In genomic region chr8:124792186-124792585, GRCm38 (mm10) we compare ENCODE assay signal across 8 mouse cellular contexts. TPM values are rescaled to one million over a fixed set of nuclear protein-coding genes. Genes with fewer than 3 reads are reported as not detected.
DNase-seq lines count a peak whose midpoint lies in the region; ATAC-seq lines count a peak whose summit lies in the region.

No protein-coding gene starts in this region.

- peak overlapping the region; percentile 100 for H3K4me2 ChIP-seq in kidney, embryonic 14.5 days (replicated peaks; ENCODE audit: low read depth, low read length)
- peak overlapping the region; percentile 100 for H3K4me2 ChIP-seq in embryonic facial prominence, embryonic 14.5 days (ENCODE audit: low read depth, low read length)
- H3K4me2 ChIP-seq in midbrain, embryonic 12.5 days (replicated peaks) = peak overlapping the region; percentile 96

- H3K9ac ChIP-seq in kidney, embryonic 14.5 days (ENCODE audit: low read depth, low read length) = no peak overlapping the region
- peak overlapping the region; percentile 52; the same call in 1 of the 2 replicates for H3K9ac ChIP-seq in embryonic facial prominence, embryonic 14.5 days (ENCODE audit: low read depth, low read length)
- H3K9ac ChIP-seq in midbrain, embryonic 12.5 days (replicated peaks) = peak overlapping the region; percentile 65

- H3K4me1 ChIP-seq in kidney, embryonic 14.5 days (ENCODE audit: control insufficient read depth, insufficient read depth, low read length) = peaks cover 20% of the 10 kb centered on the region
- H3K4me1 ChIP-seq in embryonic facial prominence, embryonic 14.5 days (ENCODE audit: control insufficient read depth, insufficient read depth, low read length) = peaks cover 17% of the 10 kb centered on the region
- H3K4me1 ChIP-seq in midbrain, embryonic 12.5 days = peaks cover 32% of the 10 kb centered on the region

- peak overlapping the region; percentile 60 for H3K4me3 ChIP-seq in kidney, embryonic 14.5 days (ENCODE audit: low read length)
- peak overlapping the region; percentile 65 for H3K4me3 ChIP-seq in embryonic facial prominence, embryonic 14.5 days (ENCODE audit: low read depth, low read length)
- peak overlapping the region; percentile 69 for H3K4me3 ChIP-seq in midbrain, embryonic 12.5 days

- H3K36me3 ChIP-seq in kidney, embryonic 14.5 days (ENCODE audit: control insufficient read depth, insufficient read depth, low read length) = no peaks in the 10 kb centered on the region
- H3K36me3 ChIP-seq in embryonic facial prominence, embryonic 14.5 days (ENCODE audit: control insufficient read depth, insufficient read depth, low read length) = no peaks in the 10 kb centered on the region
- H3K36me3 ChIP-seq in midbrain, embryonic 12.5 days = no peaks in the 10 kb centered on the region

- H3K27ac ChIP-seq in kidney, embryonic 14.5 days (ENCODE audit: low read depth, low read length) = no peak overlapping the region
- H3K27ac ChIP-seq in embryonic facial prominence, embryonic 14.5 days (replicated peaks; ENCODE audit: low read depth, low read length) = no peak overlapping the region
- H3K27ac ChIP-seq in midbrain, embryonic 12.5 days (replicated peaks) = peak overlapping the region; percentile 94

- no peaks in the 10 kb centered on the region for H3K9me3 ChIP-seq in kidney, embryonic 14.5 days (ENCODE audit: control insufficient read depth, low read length)
- H3K9me3 ChIP-seq in embryonic facial prominence, embryonic 14.5 days (ENCODE audit: control insufficient read depth, low read length) = no peaks in the 10 kb centered on the region
- H3K9me3 ChIP-seq in midbrain, embryonic 12.5 days = no peaks in the 10 kb centered on the region

- H3K27me3 ChIP-seq in kidney, embryonic 14.5 days (ENCODE audit: control insufficient read depth, insufficient read depth, low read length) = peaks cover 60% of the 10 kb centered on the region
- H3K27me3 ChIP-seq in embryonic facial prominence, embryonic 14.5 days (replicated peaks; ENCODE audit: control insufficient read depth, insufficient read depth, low read length) = peaks cover 64% of the 10 kb centered on the region
- H3K27me3 ChIP-seq in midbrain, embryonic 12.5 days = peaks cover 61% of the 10 kb centered on the region

- ATAC-seq in kidney, embryonic 14.5 days (ENCODE audit: low FRiP score, low TSS enrichment) = no peak
- ATAC-seq in embryonic facial prominence, embryonic 14.5 days (ENCODE audit: low read depth) = 0 out of 2 replicates have a peak, but pooled peaks have one; percentile 16
- peak; percentile 24; the same call in 1 of the 2 replicates for ATAC-seq in midbrain, embryonic 12.5 days (ENCODE audit: low FRiP score, low read depth)

- no peak for DNase-seq in kidney, adult 9 months
- peak; percentile 34 to 37 for DNase-seq in adrenal gland, postnatal 36 days
- peak; percentile 42 for DNase-seq in embryonic facial prominence, embryonic 14.5 days (ENCODE audit: low spot score)
- peak; percentile 19 to 47 for DNase-seq in kidney, postnatal 4 days
- peak; percentile 37 for DNase-seq in thymus, postnatal 0 days (ENCODE audit: low spot score)
- no peak for DNase-seq in heart, adult 18-20 months

- WGBS in kidney, embryonic 14.5 days = under 1% methylated on average over 32 of the region's 32 CpGs
- WGBS in embryonic facial prominence, embryonic 14.5 days = under 1% methylated on average over 32 of the region's 32 CpGs
- WGBS in midbrain, embryonic 12.5 days = under 1% methylated on average over 32 of the region's 32 CpGs

RNA-seq across cellular contexts. Expression of gene Trim67, which starts 0.7 kb away (rescaled TPM):
- 0.03 TPM in 1 of 2 replicates, not detected in the other for polyA plus RNA-seq in kidney, embryonic 14.5 days (2014; fragmentation: Nextera tagmentation; extraction: Ambion mirVana)
- total RNA-seq in adrenal gland, postnatal 36 days (2021) = 1 to 10 TPM in 1 of 2 experiments, under 1 TPM in 1; 0.86 to 1.0 TPM
- polyA plus RNA-seq in embryonic facial prominence, embryonic 14.5 days (2014; fragmentation: Nextera tagmentation; extraction: Ambion mirVana) = 0.97 and 1.1 TPM in 2 replicates
- polyA plus RNA-seq in midbrain, embryonic 12.5 days (2016; fragmentation: Nextera tagmentation; extraction: Ambion mirVana) = 7.4 and 9.4 TPM in 2 replicates
- not detected in 2 replicates for polyA plus RNA-seq in thymus, postnatal 0 days (2015; fragmentation: Nextera tagmentation; extraction: Ambion mirVana)
- under 1 TPM; 0.47 to 0.67 TPM for total RNA-seq in heart, adult 18-20 months (2021)

RNA-seq across cellular contexts. Expression of gene Fam89a, which starts 40.6 kb away (rescaled TPM):
- polyA plus RNA-seq in kidney, embryonic 14.5 days (2014; fragmentation: Nextera tagmentation; extraction: Ambion mirVana) = 6.2 and 6.8 TPM in 2 replicates
- total RNA-seq in adrenal gland, postnatal 36 days (2021) = under 1 TPM; 0.20 to 0.23 TPM
- polyA plus RNA-seq in embryonic facial prominence, embryonic 14.5 days (2014; fragmentation: Nextera tagmentation; extraction: Ambion mirVana) = 3.9 and 4.5 TPM in 2 replicates
- polyA plus RNA-seq in midbrain, embryonic 12.5 days (2016; fragmentation: Nextera tagmentation; extraction: Ambion mirVana) = 0.63 and 1.1 TPM in 2 replicates
- polyA plus RNA-seq in thymus, postnatal 0 days (2015; fragmentation: Nextera tagmentation; extraction: Ambion mirVana) = 6.1 and 7.7 TPM in 2 replicates
- 1 to 10 TPM; 1.3 to 1.7 TPM for total RNA-seq in heart, adult 18-20 months (2021)

Comparison
In these comparisons a context has a peak if more than half of its experiments do, and no peak if none do; other contexts are left out.
1. DNase-seq: peak in adrenal gland, postnatal 36 days (2 of 2), embryonic facial prominence, embryonic 14.5 days (single experiment), kidney, postnatal 4 days (2 of 2) and thymus, postnatal 0 days (single experiment); none in kidney, adult 9 months (single experiment) and heart, adult 18-20 months (0 of 2).
2. Peak in every context shown above with its lines, with median percentiles within 50 percentile points of each other: H3K4me2 ChIP-seq and H3K4me3 ChIP-seq.